Mouse (Mus musculus): Measurements from ENCODE around the gene Pkn1. TPM values are rescaled to one million over a fixed set of nuclear protein-coding genes. Genes with fewer than 3 reads are reported as not detected.
A peak's percentile ranks its signal among the peaks of the same experiment; 100 is the strongest.

The Pkn1 gene
- polyA plus RNA-seq, 1 experiment from 2014 or later = 35.3 TPM

GRCm38 (mm10) chr8:83656484-83657246 is 42.3 kb downstream of the Pkn1 start:
- Histone ChIP-seq H3K9me3 (no peaks in the 10 kb centered on the region), H3K27ac (replicated peaks) (no peak overlapping the region), H3K4me3 (no peak overlapping the region), H3K27me3 (no peaks in the 10 kb centered on the region), H3K4me1 (peaks cover 39% of the 10 kb centered on the region), H3K36me3 (peaks cover 9% of the 10 kb centered on the region; the same call in 1 of the 2 replicates), H3K9ac (replicated peaks) (no peak overlapping the region), H3K4me2 (replicated peaks) (no peak overlapping the region)
- no peak for ATAC-seq (ENCODE audit: low FRiP score, low read depth)
- WGBS = 87% methylated on average over 13 of the region's 13 CpGs

GRCm38 (mm10) chr8:83656043-83656442 is 42.9 kb downstream of the Pkn1 start:
- H3K4me1 ChIP-seq = peaks cover 34% of the 10 kb centered on the region
- ATAC-seq (ENCODE audit: low FRiP score, low read depth) = no peak
- H3K4me3 ChIP-seq = no peak overlapping the region
- no peak overlapping the region for H3K9ac ChIP-seq (replicated peaks)
- WGBS = 92% methylated on average over 9 of the region's 9 CpGs
- no peak overlapping the region for H3K4me2 ChIP-seq (replicated peaks)
- H3K9me3 ChIP-seq = no peaks in the 10 kb centered on the region
- H3K36me3 ChIP-seq = peaks cover 9% of the 10 kb centered on the region; the same call in 1 of the 2 replicates
- H3K27me3 ChIP-seq = no peaks in the 10 kb centered on the region
- no peak overlapping the region for H3K27ac ChIP-seq (replicated peaks)

DNA sequence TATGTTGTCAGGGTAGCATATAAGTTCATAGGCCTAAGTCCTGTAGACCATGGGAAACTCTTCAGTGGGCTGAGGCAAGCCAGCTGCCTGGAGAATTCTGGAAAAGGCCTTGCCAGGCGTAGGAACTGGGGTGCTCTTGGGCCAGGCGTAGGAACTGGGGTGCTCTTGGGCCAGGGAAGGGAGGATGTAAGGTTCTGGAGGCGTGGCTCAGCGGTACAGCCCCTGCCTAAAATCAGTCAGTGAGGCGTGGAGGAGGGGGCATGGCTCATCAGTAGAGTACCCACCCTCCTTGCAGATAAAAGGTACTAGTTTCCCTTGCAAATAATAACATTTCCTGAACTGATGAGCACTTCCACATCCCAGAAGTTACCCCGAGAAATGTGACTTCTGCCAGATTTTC is 44.3 kb downstream of the Pkn1 start:
- H3K4me2 ChIP-seq (replicated peaks) = no peak overlapping the region
- H3K27ac ChIP-seq (replicated peaks) = no peak overlapping the region
- peaks cover 9% of the 10 kb centered on the region; the same call in 1 of the 2 replicates for H3K36me3 ChIP-seq
- ATAC-seq (ENCODE audit: low FRiP score, low read depth) = no peak
- 96% methylated on average over 6 of the region's 6 CpGs for WGBS
- H3K4me3 ChIP-seq = no peak overlapping the region
- no peak overlapping the region for H3K9ac ChIP-seq (replicated peaks)
- H3K4me1 ChIP-seq = peaks cover 22% of the 10 kb centered on the region
- H3K9me3 ChIP-seq = no peaks in the 10 kb centered on the region
- no peaks in the 10 kb centered on the region for H3K27me3 ChIP-seq

GRCm38 (mm10) chr8:83653662-83654017 is 45.3 kb downstream of the Pkn1 start:
- Histone ChIP-seq H3K9ac (replicated peaks) (peak overlapping the region; percentile 82), H3K36me3 (peaks cover 9% of the 10 kb centered on the region; the same call in 1 of the 2 replicates), H3K4me1 (peaks cover 22% of the 10 kb centered on the region), H3K27ac (replicated peaks) (no peak overlapping the region), H3K9me3 (no peaks in the 10 kb centered on the region), H3K4me2 (replicated peaks) (peak overlapping the region; percentile 95), H3K4me3 (peak overlapping the region; percentile 85), H3K27me3 (no peaks in the 10 kb centered on the region)
- no peak for ATAC-seq (ENCODE audit: low FRiP score, low read depth)
- 50% methylated on average over 10 of the region's 10 CpGs for WGBS

DNA sequence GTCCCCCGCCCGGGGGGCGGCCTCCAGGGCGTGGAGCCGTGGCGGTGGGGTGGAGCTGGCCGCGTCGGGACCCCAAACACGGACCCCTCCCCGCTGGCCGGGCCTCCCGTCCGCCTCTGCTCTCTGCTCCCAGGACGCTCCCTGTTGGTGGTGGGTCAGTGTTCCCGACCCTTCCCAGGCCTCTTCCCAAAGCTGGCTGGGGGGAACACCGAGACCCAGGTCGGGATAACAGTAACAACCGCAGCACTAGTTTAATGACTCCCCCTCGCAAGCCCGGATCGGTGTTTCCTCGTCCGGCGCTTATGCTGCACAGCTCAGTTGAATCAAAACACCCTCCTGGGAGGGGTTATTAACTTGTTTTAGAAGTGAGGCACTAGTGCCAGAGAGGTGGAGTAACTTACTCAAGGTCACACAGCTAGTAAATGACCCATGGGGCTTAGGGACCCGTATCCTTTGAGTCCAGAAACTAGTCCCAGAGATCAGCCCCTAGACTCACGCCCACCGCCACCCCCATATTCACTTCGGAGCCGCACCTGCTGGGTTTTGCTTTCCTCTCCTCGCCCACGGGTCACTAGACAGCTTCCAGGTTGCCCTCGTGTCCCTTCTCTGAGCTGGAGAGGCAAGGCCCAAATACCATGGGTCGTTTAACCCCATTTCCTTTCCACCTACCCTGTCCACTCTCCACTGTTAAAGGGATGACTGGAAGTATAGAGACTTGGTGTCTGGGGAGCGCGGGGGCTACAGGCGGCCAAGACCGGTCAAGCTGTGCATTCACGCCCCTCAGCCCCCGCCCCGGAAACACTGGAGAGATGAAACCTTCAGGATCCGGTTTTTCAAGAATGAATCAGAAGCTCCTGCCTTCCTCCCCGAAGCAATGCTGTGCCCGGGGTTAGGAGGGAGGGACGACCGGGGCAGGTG is 46.0 kb downstream of the Pkn1 start:
- 3% methylated on average over 39 of the region's 46 CpGs for WGBS
- H3K9me3 ChIP-seq = no peaks in the 10 kb centered on the region
- peaks cover 9% of the 10 kb centered on the region; the same call in 1 of the 2 replicates for H3K36me3 ChIP-seq
- H3K27me3 ChIP-seq = no peaks in the 10 kb centered on the region
- H3K4me1 ChIP-seq = peaks cover 22% of the 10 kb centered on the region
- ATAC-seq (ENCODE audit: low FRiP score, low read depth) = 0 out of 2 replicates have a peak, but pooled peaks have one; percentile 4
- peak overlapping the region; percentile 95 for H3K4me2 ChIP-seq (replicated peaks)
- H3K4me3 ChIP-seq = peak overlapping the region; percentile 85
- peak overlapping the region; percentile 82 for H3K9ac ChIP-seq (replicated peaks)
- peak overlapping the region; percentile 67 for H3K27ac ChIP-seq (replicated peaks)

DNA sequence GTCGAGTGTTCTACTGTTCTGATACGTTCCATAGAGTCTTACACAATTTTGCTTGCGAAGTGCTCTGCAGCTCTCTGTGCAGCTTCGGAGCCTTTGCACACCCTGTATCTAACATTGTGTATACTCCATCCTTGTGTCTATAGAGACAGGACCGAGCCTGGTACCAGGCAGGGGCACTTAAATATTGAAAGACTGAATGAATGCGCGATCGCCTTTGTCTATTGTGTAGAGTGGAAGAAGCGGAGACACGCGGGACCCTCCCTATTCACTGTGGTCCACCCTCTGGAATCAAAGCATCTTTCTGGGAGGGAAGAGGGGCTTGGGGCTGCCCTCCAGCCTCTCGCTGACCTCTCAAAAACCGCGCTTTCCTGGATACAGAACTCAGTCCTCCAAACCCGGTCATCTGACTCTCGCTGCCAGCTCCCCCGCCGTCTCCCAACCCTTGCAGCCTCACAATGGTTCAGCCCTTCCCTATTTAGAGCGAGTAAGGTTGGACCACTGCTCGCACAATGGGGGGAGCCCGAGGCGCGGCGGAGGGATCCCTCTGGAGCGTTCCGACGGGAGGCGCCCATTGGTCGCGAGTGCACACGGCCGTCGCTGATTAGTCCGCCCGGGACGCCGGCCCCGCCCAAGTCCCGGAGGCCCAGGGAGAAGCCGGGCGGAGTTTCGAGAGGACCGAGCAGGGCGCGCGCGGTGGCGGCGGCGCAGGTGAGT is 46.8 kb downstream of the Pkn1 start, which contains the start of gene Gipc1:
TSS of gene Gipc1 (plus strand) at position 648 of the 714 bp plus-strand sequence.
- Histone ChIP-seq H3K9ac (replicated peaks) (peak within 1 kb of the TSS; percentile 82), H3K9me3 (no peaks in the 10 kb centered on the region), H3K36me3 (0 out of 2 replicates have a peak, but pooled peaks cover 4% of the 10 kb centered on the region), H3K4me3 (peak within 1 kb of the TSS; percentile 85), H3K27ac (replicated peaks) (peak within 1 kb of the TSS; percentile 92), H3K4me1 (peaks cover 22% of the 10 kb centered on the region), H3K4me2 (replicated peaks) (peak within 1 kb of the TSS; percentile 95), H3K27me3 (no peaks in the 10 kb centered on the region)
- peak; percentile 96 for ATAC-seq (ENCODE audit: low FRiP score, low read depth)
- 4% methylated on average over 50 of the region's 50 CpGs for WGBS

- Histone ChIP-seq H3K9me3 (no peaks in the 10 kb centered on the region), H3K27ac (replicated peaks) (no peak overlapping the region), H3K9ac (replicated peaks) (no peak overlapping the region), H3K4me1 (peaks cover 20% of the 10 kb centered on the region), H3K36me3 (no peaks in the 10 kb centered on the region), H3K27me3 (no peaks in the 10 kb centered on the region), H3K4me3 (no peak overlapping the region), H3K4me2 (replicated peaks) (no peak overlapping the region)
- WGBS = 94% methylated on average over 6 of the region's 6 CpGs
- no peak for ATAC-seq (ENCODE audit: low FRiP score, low read depth)
These were observed 49.3 kb downstream of the Pkn1 start for GRCm38 (mm10) chr8:83649699-83650098.

- Histone ChIP-seq H3K4me3 (no peak overlapping the region), H3K36me3 (no peaks in the 10 kb centered on the region), H3K4me2 (replicated peaks) (no peak overlapping the region), H3K9me3 (no peaks in the 10 kb centered on the region), H3K4me1 (peaks cover 6% of the 10 kb centered on the region), H3K27me3 (no peaks in the 10 kb centered on the region), H3K27ac (replicated peaks) (no peak overlapping the region), H3K9ac (replicated peaks) (no peak overlapping the region)
- WGBS = 88% methylated on average over 4 of the region's 4 CpGs
- ATAC-seq (ENCODE audit: low FRiP score, low read depth) = no peak
These were observed 50.9 kb downstream of the Pkn1 start for GRCm38 (mm10) chr8:83648031-83648430.

- WGBS = 94% methylated on average over 11 of the region's 11 CpGs
- H3K4me2 ChIP-seq (replicated peaks) = no peak overlapping the region
- no peak for ATAC-seq (ENCODE audit: low FRiP score, low read depth)
These were observed 51.5 kb downstream of the Pkn1 start for GRCm38 (mm10) chr8:83647511-83647910.

GRCm38 (mm10) chr8:83639649-83640048 is 59.3 kb downstream of the Pkn1 start:
- peaks cover 7% of the 10 kb centered on the region; the same call in 1 of the 2 replicates for H3K9me3 ChIP-seq
- no peaks in the 10 kb centered on the region for H3K27me3 ChIP-seq
- no peaks in the 10 kb centered on the region for H3K36me3 ChIP-seq
- no peak overlapping the region for H3K27ac ChIP-seq (replicated peaks)
- no peak overlapping the region for H3K4me2 ChIP-seq (replicated peaks)
- no peak for ATAC-seq (ENCODE audit: low FRiP score, low read depth)
- no peak overlapping the region for H3K9ac ChIP-seq (replicated peaks)
- 68% methylated on average over 5 of the region's 5 CpGs for WGBS
- no peaks in the 10 kb centered on the region for H3K4me1 ChIP-seq
- no peak overlapping the region for H3K4me3 ChIP-seq

More at GRCm38 (mm10) chr8:83647511-83647910, 51.5 kb downstream of the Pkn1 start:
- Histone ChIP-seq H3K36me3 (no peaks in the 10 kb centered on the region), H3K4me1 (peaks cover 6% of the 10 kb centered on the region), H3K27ac (replicated peaks) (no peak overlapping the region), H3K9ac (replicated peaks) (no peak overlapping the region), H3K27me3 (no peaks in the 10 kb centered on the region), H3K4me3 (no peak overlapping the region), H3K9me3 (no peaks in the 10 kb centered on the region)

- Histone ChIP-seq H3K4me2 (replicated peaks) (no peak overlapping the region), H3K4me1 (no peaks in the 10 kb centered on the region), H3K36me3 (no peaks in the 10 kb centered on the region), H3K9ac (replicated peaks) (no peak overlapping the region), H3K9me3 (peaks cover 7% of the 10 kb centered on the region; the same call in 1 of the 2 replicates), H3K4me3 (no peak overlapping the region), H3K27me3 (no peaks in the 10 kb centered on the region), H3K27ac (replicated peaks) (no peak overlapping the region)
- 74% methylated on average over 4 of the region's 4 CpGs for WGBS
- ATAC-seq (ENCODE audit: low FRiP score, low read depth) = no peak
These were observed 60.1 kb downstream of the Pkn1 start for GRCm38 (mm10) chr8:83638856-83639255.

Data from midbrain, embryonic 12.5 days (tissue).